Mouse (Mus musculus) forebrain, embryonic 11.5 days (tissue): ENCODE results near the gene Ror2. TPM values are rescaled to one million over a fixed set of nuclear protein-coding genes. Genes with fewer than 3 reads are reported as not detected.

ENCODE experiments used
- ATAC-seq: fragments of 200-750 bp; cut with Nextera tagmentation; replicated peaks from 2 replicates; pipeline ENCODE4 v1.8.0; 2017; ENCODE audit warnings: moderate TSS enrichment; ENCODE audit not compliant: low FRiP score
- DNase-seq: peaks from one replicate; pipeline ENCODE4 v3.0.0-alpha.2; 2017; ENCODE audit warnings: low spot score
- H3K27ac ChIP-seq: fragments of 300-500 bp; sonication (generic); 2 replicates; pipeline ENCODE4 v1.5.1; 2014; ENCODE audit warnings: low read depth, low read length
- H3K27me3 ChIP-seq: fragments of 300-500 bp; sonication (generic); 2 replicates; pipeline ENCODE4 v1.6.1; 2014; ENCODE audit warnings: mild to moderate bottlenecking, low read length, mixed read lengths; ENCODE audit not compliant: control insufficient read depth, insufficient read depth
- H3K36me3 ChIP-seq: fragments of 300-500 bp; sonication (generic); 2 replicates; pipeline ENCODE4 v1.6.1; 2014; ENCODE audit warnings: mild to moderate bottlenecking, low read length, moderate library complexity, mixed read lengths; ENCODE audit not compliant: control insufficient read depth, insufficient read depth
- H3K4me1 ChIP-seq: fragments of 300-500 bp; sonication (generic); replicated peaks from 2 replicates; pipeline ENCODE4 v1.6.1; 2014; ENCODE audit warnings: low read length, mixed read lengths; ENCODE audit not compliant: control insufficient read depth, insufficient read depth
- H3K4me2 ChIP-seq: fragments of 300-500 bp; sonication (generic); 2 replicates; pipeline ENCODE4 v1.6.1; 2014; ENCODE audit warnings: low read depth, mild to moderate bottlenecking, low read length, moderate library complexity, mixed read lengths; ENCODE audit not compliant: severe bottlenecking
- H3K4me3 ChIP-seq: fragments of 300-500 bp; sonication (generic); 2 replicates; pipeline ENCODE4 v1.5.1; 2014; ENCODE audit warnings: low read depth, low read length
- H3K9ac ChIP-seq: fragments of 300-500 bp; sonication (generic); 2 replicates; pipeline ENCODE4 v1.6.1; 2014; ENCODE audit warnings: low read length
- H3K9me3 ChIP-seq: fragments of 300-500 bp; sonication (generic); 2 replicates; pipeline ENCODE4 v1.6.1; 2016; ENCODE audit warnings: low read length, mixed read lengths; ENCODE audit not compliant: control insufficient read depth
- WGBS: fragments of 180-500 bp; shearing (Covaris S2); extraction: QIAGEN DNeasy Blood & Tissue Kit; methylation state at CpG from one replicate; pipeline ENCODE4 v1.1.7; 2014; 5-methylcytosine and 5-hydroxymethylcytosine counted together
- polyA plus RNA-seq: library from polyadenylated mRNA; unstranded; fragments of >200 nt; fragmentation: Nextera tagmentation; extraction: Ambion mirVana; gene quantifications from 2 replicates; pipeline ENCODE4 v1.2.1, GENCODE M21; 2014

The Ror2 gene
- polyA plus RNA-seq, 1 experiment from 2014 or later = 16.4 TPM

DNA sequence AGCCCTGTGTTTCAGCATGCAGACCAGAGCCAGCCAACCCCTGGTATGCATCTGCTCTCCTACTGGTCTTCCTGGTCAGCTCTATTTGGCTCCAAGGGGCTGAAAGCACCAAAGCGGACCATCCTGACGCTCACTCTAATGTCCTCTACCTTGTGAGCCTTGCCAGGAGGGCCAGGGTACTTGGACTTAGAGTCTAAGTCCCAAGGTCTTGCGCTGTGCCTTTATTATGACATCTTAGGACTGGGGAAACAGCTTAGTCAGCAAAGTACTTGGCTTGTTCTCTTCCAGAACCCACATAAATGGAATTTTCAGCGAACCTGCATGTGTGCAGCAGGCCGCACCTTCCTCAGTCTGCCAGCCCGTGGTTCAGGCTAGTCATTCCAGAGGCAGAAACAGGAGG, 93.6 kb downstream of the Ror2 start:
- Histone ChIP-seq H3K4me3 (no peak overlapping the region), H3K4me2 (no peak overlapping the region), H3K36me3 (no peaks in the 10 kb centered on the region), H3K9me3 (no peaks in the 10 kb centered on the region), H3K9ac (no peak overlapping the region), H3K27ac (no peak overlapping the region), H3K27me3 (no peaks in the 10 kb centered on the region), H3K4me1 (0 out of 2 replicates have a peak, but pooled peaks cover 6% of the 10 kb centered on the region)
- 87% methylated on average over 6 of the region's 6 CpGs for WGBS
- DNase-seq (no peak), ATAC-seq (no peak)

DNA sequence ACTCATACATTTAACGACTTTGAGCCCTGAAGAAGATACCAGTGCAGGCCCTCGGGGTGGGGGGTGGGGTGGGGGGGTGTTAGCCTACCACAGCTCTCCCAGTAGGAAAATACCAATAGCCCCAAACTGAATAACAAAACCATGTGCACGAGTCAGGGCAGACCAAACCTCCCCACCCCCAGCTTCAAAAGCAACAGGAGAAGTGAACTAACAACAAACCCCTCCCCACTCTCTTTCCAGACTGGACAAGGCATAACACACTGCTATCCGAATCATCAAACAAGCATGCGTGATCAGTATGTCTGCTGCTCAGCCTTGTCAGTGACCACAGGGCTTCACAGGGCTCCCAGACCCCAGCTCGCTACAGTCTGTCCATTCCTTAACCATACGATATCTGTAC, 94.3 kb downstream of the Ror2 start:
- H3K4me1 ChIP-seq = 0 out of 2 replicates have a peak, but pooled peaks cover 3% of the 10 kb centered on the region
- WGBS = 73% methylated on average over 7 of the region's 7 CpGs
- no peak for DNase-seq

DNA sequence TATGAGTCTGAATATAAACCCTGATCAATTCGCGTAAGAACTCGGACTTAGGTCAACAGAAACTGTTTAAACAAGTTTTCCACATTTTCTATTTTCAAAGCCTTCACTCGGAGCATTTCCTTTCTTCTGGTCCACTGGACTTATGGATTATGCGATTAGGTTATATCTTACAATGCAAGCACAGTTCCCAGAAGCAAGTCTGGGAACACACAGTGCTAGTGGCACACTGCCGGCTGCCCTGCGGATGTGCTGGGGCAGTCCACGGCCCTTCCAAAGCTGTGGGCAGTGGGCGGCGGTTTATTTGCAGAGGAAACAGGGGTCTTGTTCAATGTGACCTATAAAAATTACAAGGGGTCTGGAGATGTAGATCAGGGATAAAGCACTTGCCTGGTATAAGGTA, 97.0 kb downstream of the Ror2 start:
- no peaks in the 10 kb centered on the region for H3K36me3 ChIP-seq
- H3K27me3 ChIP-seq = no peaks in the 10 kb centered on the region
- ATAC-seq (no peak), DNase-seq (no peak)
- H3K9me3 ChIP-seq = no peaks in the 10 kb centered on the region
- H3K4me1 ChIP-seq = 0 out of 2 replicates have a peak, but pooled peaks cover 3% of the 10 kb centered on the region
- H3K27ac ChIP-seq = no peak overlapping the region
- no peak overlapping the region for H3K4me2 ChIP-seq
- H3K9ac ChIP-seq = no peak overlapping the region
- H3K4me3 ChIP-seq = no peak overlapping the region
- WGBS = 89% methylated on average over 10 of the region's 10 CpGs

More for the DNA sequence above, 94.3 kb downstream of the Ror2 start:
- no peak overlapping the region for H3K27ac ChIP-seq
- no peak overlapping the region for H3K9ac ChIP-seq
- no peak overlapping the region for H3K4me2 ChIP-seq
- no peaks in the 10 kb centered on the region for H3K9me3 ChIP-seq
- no peak overlapping the region for H3K4me3 ChIP-seq
- no peak for ATAC-seq
- no peaks in the 10 kb centered on the region for H3K27me3 ChIP-seq
- no peaks in the 10 kb centered on the region for H3K36me3 ChIP-seq

DNA sequence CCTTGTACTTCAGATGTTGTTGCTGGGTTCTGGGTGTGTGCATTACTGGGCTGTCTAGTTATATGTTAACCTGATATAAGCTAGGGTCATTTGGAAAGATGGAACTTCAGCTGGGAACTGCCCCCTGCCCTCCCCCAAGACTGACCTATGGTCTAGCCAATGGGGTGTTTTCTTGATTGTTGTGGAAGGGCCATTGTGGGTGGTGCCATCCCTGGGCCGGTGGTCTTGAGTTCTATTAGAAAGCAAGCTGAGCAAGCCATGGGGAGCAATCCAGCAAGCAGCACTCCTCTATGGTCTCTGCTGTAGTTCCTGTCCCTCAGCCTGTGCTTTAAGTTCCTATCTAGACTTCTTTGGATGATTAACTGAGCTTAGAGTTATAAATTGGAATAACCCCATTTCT, 101.1 kb downstream of the Ror2 start:
- Histone ChIP-seq H3K36me3 (no peaks in the 10 kb centered on the region), H3K27ac (no peak overlapping the region), H3K4me1 (no peaks in the 10 kb centered on the region), H3K27me3 (no peaks in the 10 kb centered on the region), H3K4me2 (no peak overlapping the region), H3K9me3 (no peaks in the 10 kb centered on the region), H3K4me3 (no peak overlapping the region), H3K9ac (no peak overlapping the region)
- WGBS = 88% methylated on average over 1 of the region's 1 CpGs
- ATAC-seq = no peak
- no peak for DNase-seq

DNA sequence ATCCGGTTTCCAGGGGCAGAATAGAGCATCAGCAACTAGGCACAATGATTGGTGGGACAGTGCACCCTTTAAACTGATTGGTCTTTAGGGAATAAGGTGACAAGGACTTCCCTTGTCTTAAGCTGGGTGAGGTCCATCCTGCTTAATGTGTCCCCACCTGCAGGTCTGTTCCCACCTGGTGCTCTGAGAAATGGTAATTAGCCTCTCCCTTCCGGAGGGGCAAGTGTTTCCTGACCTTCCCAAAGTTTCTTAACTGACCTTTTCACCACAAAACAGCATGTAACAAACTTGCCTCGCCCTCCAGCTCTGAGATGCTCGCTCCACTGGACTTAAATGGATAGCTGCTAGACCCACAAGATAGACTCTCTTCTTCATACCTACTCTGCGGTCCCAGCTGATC, 101.8 kb downstream of the Ror2 start:
- no peak overlapping the region for H3K27ac ChIP-seq

DNA sequence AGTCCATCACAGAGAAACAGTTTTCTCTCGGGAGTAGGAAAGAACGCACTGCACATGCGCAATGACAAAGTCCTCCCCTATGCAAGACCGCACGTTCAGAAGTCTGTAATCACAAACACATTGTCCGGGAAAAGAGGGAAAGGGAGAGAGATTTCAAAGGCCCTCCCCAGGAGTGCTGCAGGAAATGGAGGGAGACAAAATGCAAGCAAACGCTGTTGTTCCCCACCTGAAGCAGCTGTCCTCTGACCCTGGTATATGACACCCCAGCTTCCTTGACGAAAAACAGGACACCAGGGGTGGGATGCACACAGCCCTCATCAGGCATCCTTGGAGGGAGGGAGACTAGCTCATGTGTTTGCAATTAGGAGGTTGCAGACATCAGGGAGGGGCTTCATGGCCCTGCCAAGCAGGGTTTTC, 102.8 kb downstream of the Ror2 start:
- Histone ChIP-seq H3K9ac (no peak overlapping the region), H3K36me3 (no peaks in the 10 kb centered on the region), H3K27me3 (no peaks in the 10 kb centered on the region), H3K4me3 (no peak overlapping the region), H3K4me1 (peaks cover 9% of the 10 kb centered on the region; the same call in 1 of the 2 replicates), H3K4me2 (no peak overlapping the region), H3K27ac (no peak overlapping the region), H3K9me3 (no peaks in the 10 kb centered on the region)
- ATAC-seq (no peak), DNase-seq (peak; percentile 57)
- 47% methylated on average over 8 of the region's 8 CpGs for WGBS

More for the DNA sequence above, 101.8 kb downstream of the Ror2 start:
- ATAC-seq (no peak), DNase-seq (no peak)
- Histone ChIP-seq H3K4me3 (no peak overlapping the region), H3K27me3 (no peaks in the 10 kb centered on the region), H3K9me3 (no peaks in the 10 kb centered on the region), H3K4me1 (peaks cover under 1% of the 10 kb centered on the region; the same call in 1 of the 2 replicates), H3K9ac (no peak overlapping the region), H3K36me3 (no peaks in the 10 kb centered on the region), H3K4me2 (no peak overlapping the region)
- 58% methylated on average over 5 of the region's 5 CpGs for WGBS

DNA sequence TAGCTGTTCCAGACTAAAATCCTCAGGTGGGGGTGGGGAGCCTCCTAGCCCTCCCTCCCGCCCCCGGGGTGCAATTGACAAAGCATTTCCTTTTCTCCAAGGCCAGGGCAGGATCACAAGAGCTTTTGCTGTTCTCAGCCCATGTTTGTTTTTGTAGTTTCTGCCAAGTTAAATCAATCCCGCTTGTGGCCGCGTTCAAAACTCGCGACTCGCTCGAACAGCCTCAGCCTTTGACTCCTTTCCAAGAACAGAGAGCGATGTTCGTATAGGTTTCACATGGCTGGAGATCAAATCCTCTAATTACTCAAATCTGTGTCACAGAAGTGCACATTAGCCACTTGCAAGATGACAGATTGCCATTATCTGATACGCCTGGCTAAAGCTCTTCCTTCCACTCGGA, 107.3 kb downstream of the Ror2 start:
- Histone ChIP-seq H3K27ac (0 out of 2 replicates have a peak overlapping the region, but pooled peaks have one; percentile 50), H3K9me3 (no peaks in the 10 kb centered on the region), H3K4me1 (peaks cover 14% of the 10 kb centered on the region; the same call in 1 of the 2 replicates), H3K27me3 (no peaks in the 10 kb centered on the region), H3K36me3 (no peaks in the 10 kb centered on the region), H3K9ac (peak overlapping the region; percentile 12; the same call in 1 of the 2 replicates), H3K4me3 (no peak overlapping the region), H3K4me2 (peak overlapping the region; percentile 21; the same call in 1 of the 2 replicates)
- DNase-seq = no peak
- 7% methylated on average over 13 of the region's 13 CpGs for WGBS
- ATAC-seq = no peak

DNA sequence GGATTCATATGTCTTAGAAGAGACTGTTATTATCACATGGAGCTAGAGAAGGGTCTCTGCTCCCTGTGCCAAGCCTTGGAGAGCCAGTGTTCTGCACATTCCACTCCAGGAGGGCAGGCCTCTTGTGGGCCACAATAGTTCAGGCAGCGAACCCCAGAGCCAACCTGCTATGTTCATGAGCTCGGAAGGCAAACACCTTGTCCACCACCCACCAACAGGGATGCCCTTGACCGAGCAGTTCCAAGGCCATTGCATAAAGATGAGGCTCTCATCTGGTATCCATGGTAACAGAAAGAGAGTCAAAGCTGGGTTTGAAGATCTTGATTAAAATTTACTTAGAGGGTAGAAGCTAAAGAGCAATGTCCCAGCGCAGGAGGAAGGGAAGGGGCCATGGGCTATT, 107.8 kb downstream of the Ror2 start:
- 44% methylated on average over 4 of the region's 4 CpGs for WGBS
- Histone ChIP-seq H3K27ac (no peak overlapping the region), H3K9ac (no peak overlapping the region), H3K4me3 (no peak overlapping the region), H3K4me1 (peaks cover 14% of the 10 kb centered on the region; the same call in 1 of the 2 replicates), H3K9me3 (no peaks in the 10 kb centered on the region), H3K27me3 (no peaks in the 10 kb centered on the region), H3K4me2 (no peak overlapping the region), H3K36me3 (no peaks in the 10 kb centered on the region)
- ATAC-seq = no peak; the same call in 1 of the 2 replicates
- DNase-seq = no peak

DNA sequence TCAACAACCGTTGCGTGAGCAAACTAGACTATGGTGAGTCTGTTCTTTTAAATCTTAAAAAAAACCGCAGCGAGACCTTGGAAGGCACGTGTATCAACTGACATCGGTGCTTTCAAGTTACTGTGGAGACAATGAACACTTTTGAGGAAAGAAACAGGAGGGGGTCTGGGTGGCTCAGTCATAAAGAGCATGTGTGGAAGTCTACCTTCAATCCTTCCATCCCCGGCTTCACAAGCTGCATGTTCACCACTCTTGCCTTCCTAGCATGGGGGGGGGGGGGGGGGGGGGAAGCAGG, 108.6 kb downstream of the Ror2 start:
- Histone ChIP-seq H3K4me2 (no peak overlapping the region), H3K4me3 (no peak overlapping the region), H3K4me1 (peaks cover 14% of the 10 kb centered on the region; the same call in 1 of the 2 replicates), H3K27me3 (no peaks in the 10 kb centered on the region), H3K27ac (no peak overlapping the region), H3K9me3 (no peaks in the 10 kb centered on the region), H3K9ac (no peak overlapping the region), H3K36me3 (no peaks in the 10 kb centered on the region)
- DNase-seq = no peak
- ATAC-seq = no peak
- WGBS = 62% methylated on average over 7 of the region's 7 CpGs
